Mouse (Mus musculus) 3134 (cell line): ENCODE data around the gene Zfp36l2.

Experiments used
- DNase-seq: peaks from one replicate; pipeline ENCODE4 v3.0.0-alpha.2; 2011; ENCODE audit warnings: low spot score; ENCODE audit not compliant: insufficient read length; ENCODE audit errors: extremely low read depth

Gene Zfp36l2

DNA sequence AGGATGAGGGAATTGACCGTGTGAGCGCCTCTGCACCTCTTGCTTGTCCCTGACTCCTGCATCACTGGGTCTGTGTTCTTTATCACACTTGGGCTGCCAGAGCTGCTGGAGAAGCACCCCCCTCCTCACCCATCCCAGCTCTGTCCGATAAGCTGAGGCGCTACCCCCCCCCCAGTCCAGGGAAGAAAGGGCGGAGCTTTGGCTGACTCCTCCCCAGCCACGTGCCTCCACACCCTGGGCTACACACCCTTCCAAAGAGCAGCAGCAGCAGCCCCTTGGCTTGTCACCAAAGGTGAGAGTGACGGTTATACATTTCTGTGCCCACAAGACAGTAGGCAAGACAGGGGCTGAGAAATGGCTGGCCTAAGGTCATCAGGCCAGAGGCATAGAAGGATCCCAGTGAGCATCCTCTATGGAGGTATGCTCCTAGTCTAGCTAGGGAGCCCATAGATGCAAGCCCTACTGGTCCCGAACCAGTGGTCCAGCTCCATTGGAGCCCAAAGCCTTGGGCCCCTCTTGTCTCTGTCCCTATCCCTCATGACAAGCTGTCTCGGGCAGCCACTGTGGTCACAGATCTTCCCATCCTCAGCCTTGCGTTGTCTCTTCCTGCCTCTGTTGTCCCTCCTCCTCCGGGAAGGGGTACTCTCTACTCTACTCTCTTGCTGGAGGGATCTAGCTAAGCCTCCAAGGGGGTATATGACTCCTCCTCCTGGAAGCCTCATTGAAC lies 33.3 kb downstream of the Zfp36l2 start:
- DNase-seq: no peak

DNA sequence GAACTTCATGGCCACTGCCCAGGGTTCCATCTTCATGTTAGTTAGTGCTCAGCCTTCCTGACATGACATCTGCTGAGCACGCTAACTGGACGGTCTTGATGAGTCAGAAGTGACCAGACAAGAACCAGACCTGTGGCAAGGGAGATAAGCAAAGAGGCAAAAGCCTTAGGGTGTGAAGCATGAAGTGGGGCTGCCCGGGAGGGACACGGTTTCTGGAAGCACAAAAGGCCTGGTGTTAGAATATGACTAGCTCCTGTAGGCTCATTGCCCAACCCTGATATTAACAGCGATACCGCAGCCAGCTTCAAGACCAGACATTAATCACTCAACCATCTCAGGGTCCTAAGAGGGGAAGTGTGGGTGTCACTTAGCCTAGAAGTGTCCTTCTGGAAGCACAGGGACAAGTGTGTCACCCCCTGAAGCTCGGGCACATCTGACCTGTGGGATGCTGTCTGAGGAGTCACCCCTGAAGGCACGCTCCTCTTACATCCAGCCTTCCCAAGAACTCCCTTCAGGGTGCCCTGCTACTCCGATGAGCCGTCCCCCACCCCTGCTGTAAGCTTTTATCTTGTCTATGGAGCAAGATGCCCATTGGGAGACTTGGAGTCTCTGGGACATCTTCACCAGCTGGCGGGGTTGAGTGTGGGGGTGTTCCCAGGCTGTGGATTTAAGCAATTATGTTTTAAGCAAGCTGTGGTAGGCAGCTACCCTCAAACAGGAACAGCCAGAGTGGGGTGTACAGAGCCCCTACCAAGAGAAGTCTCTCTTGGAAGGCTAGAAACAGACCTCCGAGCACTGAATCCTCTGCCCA lies 34.6 kb downstream of the Zfp36l2 start:
- peak; percentile 48 for DNase-seq

DNA sequence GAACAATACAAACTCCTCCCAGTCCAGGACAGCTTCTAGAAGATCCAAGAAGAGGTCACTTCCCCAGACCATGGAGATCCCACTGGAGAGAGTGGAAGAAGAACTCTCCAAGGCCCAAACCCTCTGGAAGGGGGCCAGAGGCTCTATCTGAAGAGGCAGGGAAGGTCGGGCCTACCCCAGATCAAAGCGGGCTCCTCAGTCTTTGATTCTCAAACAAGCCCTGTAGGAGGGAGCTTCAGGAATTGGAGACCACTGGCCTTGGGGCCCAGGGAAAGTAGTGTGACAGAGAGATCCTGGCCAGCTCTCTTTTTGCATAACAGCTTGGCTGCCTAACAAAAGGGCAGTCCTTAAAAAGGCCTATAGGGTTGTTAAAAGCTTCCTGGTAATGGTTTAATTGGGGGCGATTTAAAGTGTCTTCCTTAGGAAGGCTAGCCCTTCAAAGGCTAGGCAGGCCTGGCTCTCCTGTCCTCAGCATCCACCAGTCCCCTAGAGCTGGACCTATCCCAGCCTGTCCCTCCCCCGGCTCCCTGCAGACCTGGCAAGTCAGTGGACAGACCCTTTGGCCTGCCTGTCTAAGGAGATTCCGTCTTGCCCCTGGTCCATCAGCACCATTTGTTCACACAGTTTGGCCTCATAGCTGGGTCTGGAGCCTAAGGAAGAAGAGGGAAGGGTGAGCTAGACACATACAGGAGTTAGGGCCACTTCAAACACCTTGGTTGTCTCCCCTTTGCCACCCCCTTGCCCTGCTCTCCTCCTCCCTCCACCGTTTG lies 35.4 kb downstream of the Zfp36l2 start:
- DNase-seq: no peak

GRCm38 (mm10) chr17:84151306-84151705 lies 36.4 kb downstream of the Zfp36l2 start:
- peak; percentile 58 for DNase-seq

DNA sequence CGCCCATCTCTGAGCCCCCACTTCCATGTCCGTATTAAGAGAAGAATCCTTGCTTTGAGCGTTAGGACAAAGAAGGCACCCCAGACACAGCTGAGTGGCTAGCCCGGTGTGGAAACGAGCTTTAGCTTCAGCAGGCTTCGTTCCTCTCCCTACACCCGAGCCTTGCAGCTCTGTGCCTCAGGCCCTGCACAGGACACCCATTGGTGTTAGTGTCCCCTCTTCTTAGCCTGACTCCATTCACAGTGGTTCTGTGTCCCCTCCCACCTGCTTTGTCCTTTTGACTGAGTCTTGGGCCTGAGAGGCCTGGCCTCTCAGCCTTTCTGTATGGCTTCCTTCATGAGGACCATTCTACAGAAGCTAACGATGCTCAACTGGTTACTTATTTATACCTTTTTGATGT lies 37.5 kb downstream of the Zfp36l2 start:
- no peak for DNase-seq

DNA sequence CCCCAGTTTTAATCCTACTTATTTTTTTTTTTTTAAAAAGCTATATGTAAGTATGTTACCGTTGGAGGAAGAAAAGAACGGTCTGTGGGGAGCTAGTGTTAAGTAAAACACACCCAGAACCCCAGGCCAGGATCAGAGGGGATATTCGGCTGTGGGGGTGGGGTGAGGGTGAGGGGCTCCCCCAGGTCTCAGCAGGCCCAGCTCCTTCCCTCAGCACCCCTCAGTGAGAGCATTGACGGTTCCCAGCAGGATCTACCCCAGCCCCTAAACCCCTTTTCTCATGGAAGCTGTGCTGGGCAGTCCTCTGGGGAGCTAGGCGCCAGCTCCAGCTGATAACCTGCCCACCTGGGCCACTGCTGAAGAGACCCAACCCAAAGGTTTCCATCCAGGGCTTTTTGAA lies 38.2 kb downstream of the Zfp36l2 start:
- no peak for DNase-seq

DNA sequence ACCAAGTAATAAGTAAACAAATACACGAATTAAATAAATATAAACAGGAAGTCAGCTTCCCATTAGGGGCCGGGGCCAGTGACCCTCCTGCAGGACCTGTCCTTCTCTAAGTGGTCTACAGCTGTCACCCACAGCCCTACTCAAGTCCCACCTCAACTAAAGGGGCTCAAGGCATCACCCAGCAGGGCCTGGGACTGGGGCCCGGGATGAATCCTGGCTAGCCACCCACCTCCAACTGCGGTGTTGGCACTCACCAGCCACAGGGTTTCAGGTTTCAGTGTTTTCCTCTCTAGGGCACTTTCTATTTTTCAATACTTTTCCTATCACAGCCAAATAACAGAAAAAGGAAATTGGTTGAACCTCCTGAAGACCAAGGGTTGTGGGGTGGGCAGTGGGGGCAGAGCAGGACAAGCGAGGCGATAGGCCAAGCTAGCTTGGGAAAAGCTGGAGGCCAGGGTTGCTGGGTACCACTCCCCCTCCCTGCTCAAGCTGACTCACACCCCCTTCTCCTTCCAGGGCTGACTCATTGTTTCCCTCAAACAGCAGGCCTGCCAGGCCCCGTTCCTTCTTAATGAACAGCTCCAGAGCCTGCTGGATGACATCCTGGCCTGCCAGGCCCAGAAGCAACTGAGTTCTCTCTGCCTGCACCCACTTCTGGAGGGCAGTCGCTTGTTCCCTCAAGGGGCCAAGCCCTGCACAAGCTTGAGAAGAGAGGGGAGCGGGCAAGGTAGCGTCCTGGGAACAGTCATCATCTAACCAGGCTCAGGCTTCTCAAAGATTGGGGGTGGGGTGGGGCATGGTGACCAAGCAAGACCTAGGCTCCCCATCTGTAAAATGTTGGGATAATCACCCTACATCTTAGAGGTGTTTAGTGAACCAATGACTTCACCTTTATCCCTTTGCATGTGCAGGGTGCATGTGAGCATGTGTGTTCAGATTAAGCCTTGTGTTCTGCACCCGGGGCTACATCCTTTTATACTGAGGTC lies 39.0 kb downstream of the Zfp36l2 start:
- DNase-seq: peak; percentile 91

- no peak for DNase-seq
These were observed 40.3 kb downstream of the Zfp36l2 start for GRCm38 (mm10) chr17:84147183-84148108.

DNA sequence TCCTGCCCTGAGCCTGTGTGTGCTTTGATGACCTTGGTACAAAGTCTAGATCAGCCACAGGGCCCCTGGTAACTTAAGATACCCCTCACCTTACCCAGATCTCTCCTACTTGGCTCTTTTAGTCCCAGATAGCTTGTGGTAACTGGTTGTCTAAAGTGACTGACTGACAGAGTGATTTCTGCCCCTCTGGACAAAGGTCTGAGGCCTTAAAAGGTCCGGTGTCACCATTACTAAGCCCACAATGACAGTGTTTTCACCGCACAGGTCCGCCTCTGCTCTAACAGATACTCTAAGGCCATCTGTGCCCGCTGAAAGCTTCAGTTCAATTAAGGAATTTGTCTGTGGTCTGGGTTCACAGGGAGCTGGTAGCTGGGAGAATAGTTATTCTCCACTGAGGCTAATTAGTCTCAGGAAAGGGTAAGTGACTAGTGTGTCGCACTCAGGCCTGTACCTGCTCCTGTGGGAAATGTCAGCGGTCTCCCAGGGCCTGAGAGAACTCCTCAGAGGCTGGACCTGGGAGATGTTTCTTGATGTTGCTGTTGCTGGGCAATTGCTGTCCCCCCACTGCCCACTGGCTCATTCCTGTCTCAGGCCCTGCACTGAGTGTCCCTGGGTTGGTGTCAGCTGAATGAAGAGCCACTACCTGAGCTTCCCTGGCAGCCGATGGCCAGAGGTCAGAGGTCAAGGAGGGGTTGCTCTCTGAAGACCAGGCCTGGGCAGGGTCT lies 41.1 kb downstream of the Zfp36l2 start:
- no peak for DNase-seq

DNA sequence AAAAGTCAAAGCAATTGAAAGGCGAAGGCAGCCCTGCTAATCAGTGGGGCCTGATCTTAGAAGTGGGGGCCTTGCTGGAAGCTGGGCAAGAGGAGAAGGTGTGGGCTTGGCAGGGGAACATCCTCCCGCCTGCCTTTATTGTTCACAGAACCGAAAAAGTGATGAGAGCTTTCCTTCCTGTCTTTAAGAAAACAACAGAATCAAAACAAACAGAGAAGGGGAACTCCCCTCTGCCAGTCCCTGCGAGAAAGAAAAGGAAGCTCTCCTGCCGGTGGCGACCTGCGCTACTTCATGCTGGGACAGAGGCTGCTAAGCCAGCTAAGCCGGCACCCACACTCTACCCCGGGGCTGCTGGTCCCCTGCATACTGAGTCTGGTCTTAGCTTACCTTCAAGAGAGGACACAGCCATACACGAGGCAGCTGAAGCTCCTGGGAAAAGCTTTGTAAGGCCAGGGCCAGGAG lies 41.9 kb downstream of the Zfp36l2 start:
- DNase-seq: no peak

DNA sequence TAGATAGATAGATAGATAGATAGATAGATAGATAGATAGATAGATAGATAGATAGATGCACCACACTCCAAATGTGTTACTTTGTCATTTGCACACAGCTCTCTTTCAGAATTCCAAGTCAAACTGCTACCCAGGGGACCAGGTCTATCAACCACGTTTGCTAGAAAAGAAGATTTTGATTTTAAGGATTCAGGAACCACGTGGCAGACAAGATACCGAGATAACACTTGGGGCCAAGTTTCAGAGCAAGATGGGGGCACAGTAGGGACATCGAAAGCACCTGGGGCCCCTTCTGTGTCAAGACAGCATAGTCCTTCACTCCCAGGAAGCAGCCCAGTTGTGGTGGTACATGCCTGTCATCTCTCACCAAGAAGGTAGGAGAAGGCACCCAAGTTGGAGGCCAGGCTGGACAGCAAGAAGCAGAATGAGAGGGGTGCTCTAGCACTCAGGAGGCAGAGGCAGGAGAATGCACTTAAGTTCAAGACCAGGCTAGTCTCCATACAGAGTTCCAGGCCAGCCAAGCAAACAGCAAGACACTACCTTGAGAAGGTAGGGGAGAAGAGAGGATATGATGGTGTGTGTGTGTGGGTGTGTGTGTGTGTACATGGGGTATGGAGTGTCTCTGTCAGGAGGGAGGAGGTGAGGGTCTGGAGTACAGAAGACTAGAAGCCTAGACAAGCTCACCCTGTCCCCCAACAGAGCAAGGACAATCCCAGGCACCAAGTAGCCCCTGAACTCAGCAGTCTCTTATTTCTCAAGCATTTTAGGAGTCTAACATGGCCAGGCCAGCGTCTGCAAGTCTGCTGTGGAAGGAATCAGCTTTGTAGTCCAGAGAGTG lies 42.8 kb downstream of the Zfp36l2 start:
- DNase-seq: no peak

DNA sequence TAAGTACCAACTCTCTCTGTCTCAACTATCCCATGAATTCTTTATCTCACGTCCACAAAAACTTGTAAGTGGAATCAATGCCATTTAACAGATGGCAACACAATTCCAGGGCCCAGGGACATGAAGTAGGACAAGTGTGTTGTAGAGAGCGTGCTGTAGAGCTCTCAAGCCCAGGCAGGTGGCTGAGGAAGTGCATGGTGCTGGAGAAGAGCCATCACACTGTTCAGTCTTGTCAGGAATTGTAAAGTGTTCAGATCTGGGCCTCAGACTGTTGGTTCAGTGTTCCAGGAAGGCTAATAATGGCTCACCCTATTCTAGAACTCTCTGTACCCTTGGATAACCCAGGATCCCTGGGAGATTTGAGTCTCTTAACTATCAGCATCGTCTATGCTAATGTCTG lies 43.6 kb downstream of the Zfp36l2 start:
- no peak for DNase-seq

DNA sequence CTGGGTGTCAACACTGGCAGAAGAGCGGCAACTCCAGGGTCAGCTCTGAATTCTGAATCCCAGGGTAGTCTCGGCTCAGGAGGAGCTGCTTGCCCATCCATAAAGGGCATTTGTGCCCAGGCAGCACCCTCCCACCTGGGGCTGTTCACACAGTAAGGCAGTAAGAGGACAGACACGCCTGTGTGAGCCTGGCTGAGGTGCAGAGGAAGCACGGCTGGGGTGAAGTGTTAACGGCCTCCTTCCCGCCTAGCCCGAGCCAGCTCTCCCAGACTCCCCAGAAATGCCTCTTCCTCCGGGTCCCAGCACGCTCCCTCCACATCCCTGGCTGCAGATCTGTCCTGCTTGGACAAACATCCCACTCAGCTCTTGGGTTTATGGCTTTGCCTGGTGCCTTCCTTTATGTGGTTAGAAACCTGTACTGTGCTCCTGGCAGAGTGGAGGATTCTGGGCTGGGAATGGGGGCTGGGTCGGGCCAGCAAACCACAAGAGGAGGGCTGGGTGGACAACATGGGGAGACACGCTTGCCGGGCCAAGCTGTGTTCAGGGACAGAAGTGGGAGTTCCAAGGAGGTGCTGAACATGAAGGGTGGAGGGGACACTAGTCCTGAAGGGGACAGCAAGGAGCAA lies 44.4 kb downstream of the Zfp36l2 start:
- no peak for DNase-seq

DNA sequence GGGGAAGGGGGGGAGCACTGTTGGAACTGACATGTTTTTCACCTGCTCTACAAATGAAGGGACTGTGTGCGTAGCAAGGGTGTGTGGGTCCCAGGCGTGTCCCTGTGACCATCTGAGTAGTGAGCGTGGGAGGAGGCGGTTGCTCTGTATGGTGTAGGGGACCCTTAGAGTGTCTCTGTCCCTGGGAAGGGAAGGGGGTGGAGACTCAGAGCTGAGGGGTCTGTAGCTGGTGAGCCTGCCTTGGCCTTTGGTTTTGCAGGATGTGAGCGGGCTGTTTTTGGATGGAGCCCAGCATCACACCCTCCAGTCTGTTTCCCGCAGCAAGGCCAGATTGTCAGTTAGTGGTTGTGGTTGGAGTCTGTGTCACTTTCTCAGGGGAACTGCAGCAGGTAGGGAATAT lies 46.1 kb downstream of the Zfp36l2 start:
- DNase-seq: no peak

GRCm38 (mm10) chr17:84140822-84141507 lies 46.8 kb downstream of the Zfp36l2 start:
- DNase-seq: no peak

GRCm38 (mm10) chr17:84137393-84138171 lies 50.2 kb downstream of the Zfp36l2 start:
- DNase-seq: no peak
